Mouse (Mus musculus) liver, embryonic 14.5 days (tissue): ENCODE data around the gene Nat8f5. TPM values are rescaled to one million over a fixed set of nuclear protein-coding genes. Genes with fewer than 3 reads are reported as not detected.
"Not testable (repeated sequence)": the region's sequence is repeated elsewhere in the genome, so short reads cannot be mapped to it uniquely, and the experiment has no call there.

Experiments used
- ATAC-seq: fragments of 200-750 bp; cut with Nextera tagmentation; 2 replicates; pipeline ENCODE4 v1.8.0; 2017; ENCODE audit warnings: moderate number of reproducible peaks, mild to moderate bottlenecking, moderate library complexity; ENCODE audit not compliant: insufficient read depth
- DNase-seq, 3 experiments: peaks; one replicate each; pipeline ENCODE4 v3.0.0-alpha.2; 2012 to 2013; ENCODE audit warnings: low read depth in 3 of 3, low spot score in 3 of 3
- H3K27ac ChIP-seq: fragments of 300-500 bp; sonication (generic); 2 replicates; pipeline ENCODE4 v1.5.1; 2014; ENCODE audit warnings: moderate library complexity, mild to moderate bottlenecking, control low read depth, inconsistent platforms
- H3K27me3 ChIP-seq: fragments of 300-500 bp; sonication (generic); 2 replicates; pipeline ENCODE4 v1.6.1; 2014; ENCODE audit warnings: mild to moderate bottlenecking, low read length, moderate library complexity; ENCODE audit not compliant: control insufficient read depth, insufficient read depth
- H3K36me3 ChIP-seq: fragments of 300-500 bp; sonication (generic); replicated peaks from 2 replicates; pipeline ENCODE4 v1.6.1; 2014; ENCODE audit warnings: low read depth; ENCODE audit not compliant: control insufficient read depth, insufficient read depth
- H3K4me1 ChIP-seq, 2 experiments: fragments of 200-500 bp in 1 of 2; fragments of 300-500 bp in 1 of 2; sonication (generic) in 1 of 2; replicated peaks; 2 replicates each; pipeline ENCODE4 v1.6.1; 2012 to 2014; ENCODE audit warnings: antibody characterized with exemption in 1 of 2, inconsistent platforms in 1 of 2, low read length in 1 of 2; ENCODE audit not compliant: control insufficient read depth in 2 of 2, insufficient read depth in 2 of 2
- H3K4me2 ChIP-seq: fragments of 300-500 bp; sonication (generic); 2 replicates; pipeline ENCODE4 v1.6.1; 2014; ENCODE audit warnings: low read depth, mild to moderate bottlenecking, control low read depth, moderate library complexity
- H3K4me3 ChIP-seq, 2 experiments: fragments of 200-500 bp in 1 of 2; fragments of 300-500 bp in 1 of 2; sonication (generic) in 1 of 2; 2 replicates each; pipeline ENCODE4 v1.5.1; 2012 to 2014; ENCODE audit warnings: low read depth in 2 of 2, low read length in 2 of 2, mild to moderate bottlenecking in 2 of 2, control low read depth in 1 of 2, inconsistent platforms in 1 of 2, moderate library complexity in 1 of 2; ENCODE audit not compliant: insufficient read depth in 1 of 2
- H3K9ac ChIP-seq: fragments of 300-500 bp; sonication (generic); replicated peaks from 2 replicates; pipeline ENCODE4 v1.6.1; 2014; ENCODE audit warnings: mild to moderate bottlenecking, control low read depth, moderate library complexity
- H3K9me3 ChIP-seq: fragments of 300-500 bp; sonication (generic); 2 replicates; pipeline ENCODE4 v1.6.1; 2016; ENCODE audit warnings: low read length, mixed read lengths; ENCODE audit not compliant: control insufficient read depth
- CTCF ChIP-seq: IDR thresholded peaks from 2 replicates; pipeline ENCODE4 v1.5.1; 2016; ENCODE audit warnings: antibody characterized with exemption, low read depth, control low read depth
- EP300 ChIP-seq: IDR thresholded peaks from 2 replicates; pipeline ENCODE4 v1.6.1; 2016; ENCODE audit warnings: antibody characterized with exemption, low read depth
- WGBS: fragments of 180-500 bp; shearing (Covaris S2); extraction: QIAGEN DNeasy Blood & Tissue Kit; methylation state at CpG from one replicate; pipeline ENCODE4 v1.1.7; 2014; ENCODE audit not compliant: insufficient replicate concordance; 5-methylcytosine and 5-hydroxymethylcytosine counted together
- microRNA-seq: library from miRNA; unstranded; fragments of <30 nt; microRNA quantifications from one replicate; pipeline ENCODE4, GENCODE M21; 2016
- polyA plus RNA-seq, 2 experiments: library from polyadenylated mRNA; depleted of rRNA in 1 of 2; stranded (reverse) in 1 of 2; unstranded in 1 of 2; fragments of >200 nt; fragmentation: Nextera tagmentation in 1 of 2; extraction: Ambion mirVana in 1 of 2; gene quantifications; 2 replicates each; pipeline versions ENCODE4 v1.2.1 to v1.2.3; 2012 to 2014

The Nat8f5 gene
- polyA plus RNA-seq, 2 experiments = not detected

DNA sequence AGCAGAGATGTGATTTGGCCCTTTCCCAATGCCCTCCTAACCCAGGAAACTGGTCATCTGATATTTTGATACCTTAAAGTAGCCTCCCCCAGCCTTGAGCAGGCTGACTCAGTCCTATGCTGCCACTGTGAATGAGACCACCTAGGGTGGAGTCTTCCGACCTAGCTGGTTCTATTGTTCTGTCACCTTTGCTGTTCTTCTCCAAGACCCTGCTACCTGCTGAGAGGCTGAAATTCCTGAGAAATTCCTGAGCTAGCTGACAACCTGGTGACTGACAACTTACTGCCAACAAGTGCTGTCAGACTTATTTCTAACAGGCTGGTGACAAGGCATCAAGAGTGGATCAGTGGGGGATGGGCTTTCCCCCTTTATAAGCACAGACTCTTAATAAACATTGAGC, 2.4 kb downstream of the Nat8f5 start:
- WGBS = 33% methylated on average over 1 of the region's 1 CpGs
- TF ChIP-seq EP300 = no peak
- no peak for TF ChIP-seq CTCF

DNA sequence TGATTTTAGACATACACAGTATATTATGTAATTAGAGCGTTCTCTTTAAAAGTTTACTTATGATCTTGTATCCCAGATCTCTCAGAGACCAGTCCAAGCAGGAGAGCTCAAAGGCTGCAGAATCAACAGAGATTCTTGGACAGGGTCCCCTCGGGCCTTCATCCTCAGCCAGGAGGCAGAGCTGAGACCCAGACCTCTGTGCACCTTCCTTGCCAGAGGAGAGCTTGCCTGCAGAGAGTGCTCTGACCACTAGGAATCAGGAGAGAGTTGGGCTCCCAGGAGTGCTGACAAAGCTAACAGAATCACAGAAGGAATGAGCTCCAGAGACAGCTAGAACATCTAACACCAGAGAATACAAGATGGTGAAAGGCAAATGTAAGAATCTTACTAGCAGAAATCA, 7.4 kb downstream of the Nat8f5 start:
- no peaks in the 10 kb centered on the region for H3K36me3 ChIP-seq
- 42% methylated on average over 2 of the region's 2 CpGs for WGBS
- no peaks in the 10 kb centered on the region for H3K27me3 ChIP-seq
- no peaks in the 10 kb centered on the region for H3K4me1 ChIP-seq
- no peaks in the 10 kb centered on the region for H3K9me3 ChIP-seq
- H3K4me3 ChIP-seq = no peak overlapping the region
- no peak overlapping the region for H3K27ac ChIP-seq
- TF ChIP-seq EP300 (no peak), CTCF (no peak)
- DNase-seq = no peak
- ATAC-seq = no peak
- no peak overlapping the region for H3K9ac ChIP-seq
- no peak overlapping the region for H3K4me2 ChIP-seq

More for the DNA sequence above, 2.4 kb downstream of the Nat8f5 start:
- Histone ChIP-seq H3K4me2 (no peak overlapping the region), H3K36me3 (no peaks in the 10 kb centered on the region), H3K9ac (no peak overlapping the region), H3K4me3 (no peak overlapping the region), H3K9me3 (no peaks in the 10 kb centered on the region), H3K4me1 (no peaks in the 10 kb centered on the region), H3K27ac (no peak overlapping the region), H3K27me3 (no peaks in the 10 kb centered on the region)
- DNase-seq = no peak
- no peak for ATAC-seq

DNA sequence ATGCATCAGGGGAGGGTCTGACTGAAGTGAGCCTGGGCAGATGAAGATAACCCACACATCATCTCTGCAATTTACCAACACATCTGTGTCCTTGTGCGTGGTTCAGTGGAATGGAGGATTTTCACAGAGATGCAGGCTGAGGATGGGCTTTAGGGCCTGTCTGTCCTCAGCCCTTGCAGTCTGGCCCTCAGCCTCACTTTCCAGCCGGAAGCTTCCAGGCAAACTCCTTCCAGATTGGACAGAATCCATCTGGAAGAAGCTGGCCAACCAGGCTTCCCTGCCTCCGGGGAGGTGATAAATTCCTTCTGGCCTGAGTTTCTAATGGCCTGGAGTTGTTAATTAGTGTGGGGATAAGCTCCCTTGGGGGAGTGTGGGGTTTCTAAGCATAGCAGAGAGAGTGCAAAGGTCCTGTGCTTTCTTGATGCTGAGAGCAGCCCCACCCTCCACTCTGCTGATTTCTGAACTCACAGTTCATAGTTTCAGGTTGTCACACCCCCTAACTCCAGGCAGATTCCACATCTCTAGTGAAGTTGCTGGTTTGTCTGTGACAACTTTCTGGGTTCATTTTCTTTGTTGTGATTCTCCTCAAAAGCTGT, 9.7 kb downstream of the Nat8f5 start:
- not testable (repeated sequence) for H3K27ac ChIP-seq, H3K4me3 ChIP-seq, ATAC-seq, H3K36me3 ChIP-seq, H3K9ac ChIP-seq, H3K9me3 ChIP-seq, H3K4me1 ChIP-seq, DNase-seq, H3K27me3 ChIP-seq, H3K4me2 ChIP-seq
- WGBS = 46% methylated on average over 3 of the region's 3 CpGs

DNA sequence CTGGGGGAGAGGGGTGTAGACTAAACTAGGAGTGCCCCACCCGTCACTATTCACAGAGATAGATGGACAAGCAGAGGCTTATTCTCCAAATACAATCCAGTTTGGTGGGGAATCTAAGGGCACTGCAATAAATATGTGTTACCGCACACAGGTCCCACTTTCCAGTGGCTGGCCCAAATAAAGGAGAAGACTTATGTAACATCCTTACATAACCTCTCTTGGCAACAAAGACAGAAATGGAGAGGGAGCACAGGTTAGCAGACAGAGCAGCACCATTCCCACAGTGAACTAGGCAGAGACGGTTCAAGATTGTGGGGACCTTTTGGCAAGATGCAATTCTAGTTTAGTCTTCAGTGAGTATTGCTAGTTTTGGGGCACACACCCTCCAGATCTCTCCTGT, 10.3 kb downstream of the Nat8f5 start:
- ATAC-seq, DNase-seq, H3K4me2 ChIP-seq, H3K4me3 ChIP-seq, H3K9me3 ChIP-seq, H3K27ac ChIP-seq, H3K27me3 ChIP-seq, H3K36me3 ChIP-seq, H3K9ac ChIP-seq, H3K4me1 ChIP-seq: not testable (repeated sequence)
- WGBS = 55% methylated on average over 2 of the region's 3 CpGs

DNA sequence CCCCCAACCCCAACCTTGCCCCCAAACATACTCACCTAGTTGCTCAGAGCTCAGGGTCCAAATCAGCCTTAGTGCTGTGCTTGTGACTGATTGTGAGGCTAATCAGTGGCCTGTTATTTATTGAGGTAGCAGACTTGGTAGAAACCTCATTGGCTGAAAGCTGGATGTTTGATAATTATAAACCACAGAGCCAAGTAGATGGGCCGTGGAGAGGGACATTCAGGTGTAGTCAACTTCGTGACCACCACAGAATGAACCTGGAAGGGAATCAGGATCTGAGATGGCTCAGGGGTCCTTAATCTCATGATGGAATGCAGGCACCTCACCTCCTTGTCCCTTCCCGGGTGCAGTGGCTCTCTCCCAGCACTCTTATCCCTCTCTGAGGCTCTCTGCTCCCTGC, 11.0 kb downstream of the Nat8f5 start:
- H3K4me3 ChIP-seq, ATAC-seq: not testable (repeated sequence)
- WGBS = 39% methylated on average over 2 of the region's 3 CpGs

DNA sequence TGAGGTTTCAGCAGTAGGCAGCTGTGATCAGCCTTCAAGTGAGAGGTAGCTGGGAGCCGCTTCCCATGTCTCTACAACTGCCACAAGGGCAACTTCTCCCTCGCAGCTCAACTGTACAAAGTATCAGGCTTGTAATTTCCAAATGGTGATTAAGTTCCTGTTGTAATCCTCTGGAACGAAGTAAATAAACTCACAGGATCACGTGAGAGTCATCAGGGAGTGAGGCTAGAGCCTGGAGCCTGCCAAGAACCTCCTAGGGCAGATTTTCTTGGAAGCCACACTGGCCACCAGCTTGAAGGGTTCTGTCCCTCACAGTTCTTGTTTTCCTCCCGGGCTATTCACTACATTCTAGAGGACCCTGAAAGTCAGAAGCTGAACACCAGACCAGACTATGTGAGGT, 17.6 kb downstream of the Nat8f5 start:
- H3K27ac ChIP-seq, H3K27me3 ChIP-seq, H3K36me3 ChIP-seq, H3K9me3 ChIP-seq, DNase-seq, H3K9ac ChIP-seq, ATAC-seq, H3K4me3 ChIP-seq, H3K4me1 ChIP-seq, H3K4me2 ChIP-seq: not testable (repeated sequence)
- 44% methylated on average over 5 of the region's 5 CpGs for WGBS

More for the DNA sequence above, 11.0 kb downstream of the Nat8f5 start:
- H3K4me1 ChIP-seq, H3K27me3 ChIP-seq, H3K27ac ChIP-seq, H3K4me2 ChIP-seq, H3K9ac ChIP-seq, DNase-seq, H3K9me3 ChIP-seq, H3K36me3 ChIP-seq: not testable (repeated sequence)

Small RNA genes within 50 kb of the gene (microRNA-seq; reads per million reads assigned to microRNA genes)
- not detected for gene Mir6375

Other genes starting within 250 kb of the Nat8f5 start
- gene Alms1, start 233.4 kb downstream of the Nat8f5 start, polyA plus RNA-seq (2012; rRNA removed) = 1.2 and 1.7 TPM in 2 replicates
- 1.8 and 2.1 TPM in 2 replicates for gene Alms1, start 233.4 kb downstream of the Nat8f5 start, polyA plus RNA-seq (2014; fragmentation: Nextera tagmentation; extraction: Ambion mirVana)
- not detected in 2 replicates for gene Nat8f7, start 107.8 kb downstream of the Nat8f5 start, polyA plus RNA-seq (2012; rRNA removed)
- not detected in 2 replicates for gene Nat8f7, start 107.8 kb downstream of the Nat8f5 start, polyA plus RNA-seq (2014; fragmentation: Nextera tagmentation; extraction: Ambion mirVana)
- not detected in 2 replicates for gene Nat8f3, start 55.2 kb downstream of the Nat8f5 start, polyA plus RNA-seq (2012; rRNA removed)
- gene Nat8f3, start 55.2 kb downstream of the Nat8f5 start, polyA plus RNA-seq (2014; fragmentation: Nextera tagmentation; extraction: Ambion mirVana) = not detected in 2 replicates
- gene Nat8f6, start within 50 bp of the Nat8f5 start, polyA plus RNA-seq (2012; rRNA removed) = not detected in 2 replicates
- not detected in 2 replicates for gene Nat8f6, start within 50 bp of the Nat8f5 start, polyA plus RNA-seq (2014; fragmentation: Nextera tagmentation; extraction: Ambion mirVana)
- 0.02 TPM in 1 of 2 replicates, not detected in the other for gene Nat8, start 11.1 kb upstream of the Nat8f5 start, polyA plus RNA-seq (2012; rRNA removed)
- not detected in 2 replicates for gene Nat8, start 11.1 kb upstream of the Nat8f5 start, polyA plus RNA-seq (2014; fragmentation: Nextera tagmentation; extraction: Ambion mirVana)
- gene Nat8f2, start 48.2 kb upstream of the Nat8f5 start, polyA plus RNA-seq (2012; rRNA removed) = not detected in 2 replicates
- gene Nat8f2, start 48.2 kb upstream of the Nat8f5 start, polyA plus RNA-seq (2014; fragmentation: Nextera tagmentation; extraction: Ambion mirVana) = not detected in 2 replicates
- 0.50 and 0.64 TPM in 2 replicates for gene Nat8f4, start 83.9 kb upstream of the Nat8f5 start, polyA plus RNA-seq (2012; rRNA removed)
- gene Nat8f4, start 83.9 kb upstream of the Nat8f5 start, polyA plus RNA-seq (2014; fragmentation: Nextera tagmentation; extraction: Ambion mirVana) = 0.81 and 0.87 TPM in 2 replicates
- gene Tprkb, start 90.9 kb upstream of the Nat8f5 start, polyA plus RNA-seq (2012; rRNA removed) = 8.5 and 12.7 TPM in 2 replicates
- 13.4 and 14.6 TPM in 2 replicates for gene Tprkb, start 90.9 kb upstream of the Nat8f5 start, polyA plus RNA-seq (2014; fragmentation: Nextera tagmentation; extraction: Ambion mirVana)
- 4.7 TPM in 2 replicates for gene Nat8f1, start 94.7 kb upstream of the Nat8f5 start, polyA plus RNA-seq (2012; rRNA removed)
- gene Nat8f1, start 94.7 kb upstream of the Nat8f5 start, polyA plus RNA-seq (2014; fragmentation: Nextera tagmentation; extraction: Ambion mirVana) = 5.0 and 6.6 TPM in 2 replicates
- 14.6 and 20.3 TPM in 2 replicates for gene Dusp11, start 140.7 kb upstream of the Nat8f5 start, polyA plus RNA-seq (2012; rRNA removed)
- gene Dusp11, start 140.7 kb upstream of the Nat8f5 start, polyA plus RNA-seq (2014; fragmentation: Nextera tagmentation; extraction: Ambion mirVana) = 27.2 and 30.4 TPM in 2 replicates
- gene Figla, start 195.2 kb upstream of the Nat8f5 start, polyA plus RNA-seq (2012; rRNA removed) = not detected in 2 replicates
- gene Figla, start 195.2 kb upstream of the Nat8f5 start, polyA plus RNA-seq (2014; fragmentation: Nextera tagmentation; extraction: Ambion mirVana) = not detected in 2 replicates
- gene Add2, start 207.7 kb upstream of the Nat8f5 start, polyA plus RNA-seq (2012; rRNA removed) = 65.0 and 73.5 TPM in 2 replicates
- gene Add2, start 207.7 kb upstream of the Nat8f5 start, polyA plus RNA-seq (2014; fragmentation: Nextera tagmentation; extraction: Ambion mirVana) = 54.9 and 68.6 TPM in 2 replicates